Mouse (Mus musculus) embryonic facial prominence, embryonic 15.5 days (tissue): ENCODE data around the gene Kmo. TPM values are rescaled to one million over a fixed set of nuclear protein-coding genes. Genes with fewer than 3 reads are reported as not detected.

ENCODE experiments used
- ATAC-seq: fragments of 200-750 bp; cut with Nextera tagmentation; 2 replicates; pipeline ENCODE4 v1.8.0; 2017; ENCODE audit warnings: low read depth, moderate TSS enrichment; ENCODE audit not compliant: insufficient number of reproducible peaks, low FRiP score, low TSS enrichment
- H3K27ac ChIP-seq: fragments of 300-500 bp; sonication (generic); replicated peaks from 2 replicates; pipeline ENCODE4 v1.5.1; 2015; ENCODE audit warnings: mild to moderate bottlenecking, inconsistent platforms
- H3K27me3 ChIP-seq: fragments of 300-500 bp; sonication (generic); 2 replicates; pipeline ENCODE4 v1.6.1; 2015; ENCODE audit warnings: inconsistent platforms
- H3K36me3 ChIP-seq: fragments of 300-500 bp; sonication (generic); 2 replicates; pipeline ENCODE4 v1.6.1; 2015; ENCODE audit warnings: mild to moderate bottlenecking, inconsistent platforms
- H3K4me1 ChIP-seq: fragments of 300-500 bp; sonication (generic); 2 replicates; pipeline ENCODE4 v1.6.1; 2015; ENCODE audit warnings: inconsistent platforms
- H3K4me2 ChIP-seq: fragments of 300-500 bp; sonication (generic); replicated peaks from 2 replicates; pipeline ENCODE4 v1.6.1; 2015; ENCODE audit warnings: mild to moderate bottlenecking, inconsistent platforms
- H3K4me3 ChIP-seq: fragments of 300-500 bp; sonication (generic); replicated peaks from 2 replicates; pipeline ENCODE4 v1.5.1; 2015; ENCODE audit warnings: mild to moderate bottlenecking, inconsistent platforms
- H3K9ac ChIP-seq: fragments of 300-500 bp; sonication (generic); 2 replicates; pipeline ENCODE4 v1.6.1; 2015; ENCODE audit warnings: inconsistent platforms
- H3K9me3 ChIP-seq: fragments of 300-500 bp; sonication (generic); replicated peaks from 2 replicates; pipeline ENCODE4 v1.6.1; 2016; ENCODE audit warnings: inconsistent platforms
- WGBS: fragments of 180-500 bp; shearing (Covaris S2); methylation state at CpG from one replicate; pipeline ENCODE4 v1.1.7; 2015; 5-methylcytosine and 5-hydroxymethylcytosine counted together
- polyA plus RNA-seq: library from polyadenylated mRNA; unstranded; fragments of >200 nt; fragmentation: Nextera tagmentation; extraction: Ambion mirVana; gene quantifications from 2 replicates; pipeline ENCODE4 v1.2.1, GENCODE M21; 2015

Kmo gene
- polyA plus RNA-seq, 1 experiment from 2014 or later = 0.51 TPM

GRCm38 (mm10) chr1:175699796-175700195 lies 79.6 kb downstream of the Kmo start:
- no peak overlapping the region for H3K4me3 ChIP-seq
- H3K27me3 ChIP-seq = no peaks in the 10 kb centered on the region
- WGBS = 20% methylated on average over 4 of the region's 4 CpGs
- H3K9me3 ChIP-seq = no peaks in the 10 kb centered on the region
- H3K4me1 ChIP-seq = no peaks in the 10 kb centered on the region
- no peaks in the 10 kb centered on the region for H3K36me3 ChIP-seq
- no peak overlapping the region for H3K4me2 ChIP-seq
- no peak overlapping the region for H3K9ac ChIP-seq
- H3K27ac ChIP-seq = no peak overlapping the region
- no peak for ATAC-seq

GRCm38 (mm10) chr1:175701145-175701544 lies 81.0 kb downstream of the Kmo start:
- no peaks in the 10 kb centered on the region for H3K9me3 ChIP-seq
- H3K27me3 ChIP-seq = no peaks in the 10 kb centered on the region
- WGBS = 68% methylated on average over 4 of the region's 4 CpGs
- H3K4me2 ChIP-seq = no peak overlapping the region
- H3K4me3 ChIP-seq = no peak overlapping the region
- no peak for ATAC-seq
- no peak overlapping the region for H3K9ac ChIP-seq
- H3K4me1 ChIP-seq = no peaks in the 10 kb centered on the region
- H3K27ac ChIP-seq = no peak overlapping the region
- no peaks in the 10 kb centered on the region for H3K36me3 ChIP-seq

- no peaks in the 10 kb centered on the region for H3K9me3 ChIP-seq
- no peak overlapping the region for H3K27ac ChIP-seq
- no peaks in the 10 kb centered on the region for H3K36me3 ChIP-seq
Measured at GRCm38 (mm10) chr1:175707599-175707998, 87.4 kb downstream of the Kmo start.

GRCm38 (mm10) chr1:175708013-175708412 lies 87.8 kb downstream of the Kmo start:
- Histone ChIP-seq H3K36me3 (no peaks in the 10 kb centered on the region), H3K4me2 (no peak overlapping the region), H3K9me3 (no peaks in the 10 kb centered on the region), H3K27ac (no peak overlapping the region), H3K27me3 (no peaks in the 10 kb centered on the region), H3K4me1 (no peaks in the 10 kb centered on the region), H3K4me3 (no peak overlapping the region), H3K9ac (no peak overlapping the region)
- ATAC-seq = no peak

More at GRCm38 (mm10) chr1:175707599-175707998, 87.4 kb downstream of the Kmo start:
- Histone ChIP-seq H3K4me3 (no peak overlapping the region), H3K27me3 (no peaks in the 10 kb centered on the region), H3K4me2 (no peak overlapping the region), H3K9ac (no peak overlapping the region), H3K4me1 (no peaks in the 10 kb centered on the region)
- ATAC-seq = no peak
- WGBS = 65% methylated on average over 5 of the region's 5 CpGs

Other genes starting within 250 kb of the Kmo start
- gene Rgs7, start 127.9 kb upstream of the Kmo start, polyA plus RNA-seq = 0.91 and 1.2 TPM in 2 replicates
- gene Fh1, start 5.3 kb downstream of the Kmo start, polyA plus RNA-seq = 96.8 and 99.8 TPM in 2 replicates
- 4.6 and 5.2 TPM in 2 replicates for gene Opn3, start 72.4 kb downstream of the Kmo start, polyA plus RNA-seq
- 1.6 and 1.9 TPM in 2 replicates for gene Chml, start 72.5 kb downstream of the Kmo start, polyA plus RNA-seq
- gene Wdr64, start 78.2 kb downstream of the Kmo start, polyA plus RNA-seq = not detected in 2 replicates